Mouse (Mus musculus) gastrocnemius, postnatal 25 days (tissue): ENCODE data around the gene Slc7a11. TPM values are rescaled to one million over a fixed set of nuclear protein-coding genes. Genes with fewer than 3 reads are reported as not detected.

Source experiments
- DNase-seq: peaks from one replicate; pipeline ENCODE4 v3.0.0; 2022
- total RNA-seq, 2 experiments: library from RNA; stranded (reverse); gene quantifications; 1 replicate in 1 of 2; 2 replicates in 1 of 2; pipeline ENCODE4 v1.2.3; 2021

Gene Slc7a11
- total RNA-seq, 2 experiments from 2014 or later, result 0.11 to 0.23 TPM

- no peak for DNase-seq
These were observed 458.6 kb downstream of the Slc7a11 start for GRCm38 (mm10) chr3:49984795-49985194.

DNA sequence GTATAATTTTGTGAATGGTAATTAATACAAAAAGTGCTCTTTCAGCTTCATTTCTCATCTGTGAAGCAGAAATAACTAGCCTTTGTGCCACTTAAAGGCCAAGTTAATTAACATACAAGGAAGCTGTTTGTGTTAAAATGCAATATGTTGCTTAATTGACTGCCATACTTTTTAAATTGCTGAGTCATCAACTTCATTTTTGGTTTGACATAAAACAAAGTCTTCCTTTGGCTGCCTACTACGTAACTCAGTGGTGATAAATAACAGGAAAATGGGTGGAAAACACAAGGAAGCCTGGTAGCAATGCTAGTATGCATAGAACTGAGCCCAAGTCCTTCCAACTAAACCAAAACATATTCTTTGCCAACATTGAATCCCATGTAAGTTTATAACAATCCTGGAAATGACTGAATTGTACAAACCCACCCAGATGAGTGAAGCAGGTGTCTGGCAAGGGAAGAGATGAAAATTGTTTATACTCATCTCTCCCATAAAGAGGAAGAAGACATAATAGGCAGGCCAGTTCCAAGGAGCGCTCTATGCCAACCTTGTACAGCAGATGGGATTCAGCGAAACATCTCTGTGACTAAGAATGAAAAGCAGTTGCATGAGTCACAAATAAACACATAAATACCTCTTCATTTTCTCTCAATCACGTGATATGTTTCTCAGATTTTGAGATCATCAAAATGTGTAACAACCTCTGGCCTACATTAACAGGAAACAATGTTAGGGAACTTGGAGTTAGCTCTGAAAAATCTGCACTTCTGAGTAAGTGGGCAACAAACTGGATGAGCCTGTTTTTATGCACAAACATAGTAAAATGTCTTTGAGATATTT is 459.8 kb downstream of the Slc7a11 start:
- no peak for DNase-seq

- DNase-seq, result no peak
These were observed 469.4 kb downstream of the Slc7a11 start for GRCm38 (mm10) chr3:49973994-49974393.

DNA sequence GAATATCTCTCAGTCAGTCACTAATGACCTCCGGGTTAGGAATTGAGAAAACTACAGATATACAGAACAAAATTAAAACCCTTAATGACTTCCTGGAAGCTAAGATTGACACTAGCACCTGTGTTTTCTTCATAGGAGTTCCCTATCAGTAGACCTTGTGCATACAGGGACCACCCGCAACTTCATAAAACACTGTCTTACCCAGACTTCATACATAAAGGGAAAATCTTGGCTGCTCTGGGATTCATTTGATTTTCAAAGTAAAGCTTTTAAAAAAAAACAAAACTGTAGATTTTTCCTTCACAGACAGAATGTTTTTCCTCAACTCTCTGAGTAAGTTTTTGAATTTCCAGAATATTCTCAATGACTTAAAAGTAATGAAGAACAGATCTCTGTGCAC is 477.8 kb downstream of the Slc7a11 start:
- no peak for DNase-seq

DNA sequence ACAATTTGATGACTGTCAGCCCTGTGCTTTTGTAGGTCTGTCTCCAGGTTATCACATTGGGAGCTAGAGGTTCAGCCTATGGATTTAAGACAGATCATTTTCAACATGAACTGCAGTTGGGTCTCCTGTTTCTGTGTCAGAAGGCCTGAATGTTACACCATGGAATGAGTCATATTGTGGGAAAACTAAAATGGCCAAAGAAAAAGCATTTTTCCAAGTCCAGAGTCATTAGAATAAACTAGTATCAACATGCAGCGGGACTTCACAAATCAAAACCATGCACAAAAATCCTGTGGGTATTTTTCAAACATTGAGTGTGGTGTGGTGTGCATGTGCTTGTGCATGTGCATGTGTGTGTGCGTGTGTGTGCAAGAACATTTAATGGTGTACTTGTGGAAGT is 482.8 kb downstream of the Slc7a11 start:
- no peak for DNase-seq

DNA sequence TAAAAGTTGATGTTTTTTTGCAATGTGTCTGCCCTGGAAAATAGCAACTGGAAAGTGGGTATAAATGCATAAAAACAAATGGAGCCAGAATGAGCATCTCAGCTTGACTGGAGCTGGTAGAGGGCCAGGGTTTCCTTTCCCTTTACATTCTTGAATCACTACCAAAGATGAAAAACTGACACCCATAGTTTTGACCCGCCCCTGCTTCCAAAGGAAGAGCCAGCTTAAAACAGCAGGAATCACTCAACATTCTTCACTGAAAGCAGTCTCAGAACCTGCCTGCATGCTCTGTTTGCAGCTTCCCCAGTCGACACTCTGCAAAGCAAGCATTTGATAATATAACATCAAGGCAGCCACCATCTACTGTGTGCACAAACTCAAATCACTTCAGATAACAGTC is 496.6 kb downstream of the Slc7a11 start:
- no peak for DNase-seq

- no peak for DNase-seq
These were observed 498.6 kb downstream of the Slc7a11 start for GRCm38 (mm10) chr3:49944783-49945182.

- no peak for DNase-seq
These were observed 505.8 kb downstream of the Slc7a11 start for GRCm38 (mm10) chr3:49937611-49938010.

- no peak for DNase-seq
These were observed 513.9 kb downstream of the Slc7a11 start for GRCm38 (mm10) chr3:49929496-49929895.

GRCm38 (mm10) chr3:49928509-49929263 is 514.7 kb downstream of the Slc7a11 start:
- DNase-seq, result peak; percentile 17

DNA sequence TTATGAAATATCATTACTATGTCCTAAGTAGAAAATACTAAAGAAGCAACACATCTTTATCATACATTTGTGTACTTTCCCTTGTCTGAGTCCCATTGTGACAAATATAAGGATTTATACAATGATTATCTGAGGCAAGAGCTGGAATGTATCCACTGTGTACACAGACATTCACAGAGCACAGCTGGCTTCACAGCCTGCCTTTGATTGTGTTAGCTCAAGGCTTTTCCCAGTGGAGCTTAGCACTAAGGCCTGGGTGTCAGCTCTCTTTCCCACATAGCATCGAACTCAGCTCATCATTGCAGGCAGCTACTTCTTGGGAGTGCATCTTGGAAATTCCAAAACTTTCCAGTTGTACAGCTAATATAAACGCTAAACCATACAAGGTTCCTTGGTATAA is 529.5 kb downstream of the Slc7a11 start:
- DNase-seq, result no peak

DNA sequence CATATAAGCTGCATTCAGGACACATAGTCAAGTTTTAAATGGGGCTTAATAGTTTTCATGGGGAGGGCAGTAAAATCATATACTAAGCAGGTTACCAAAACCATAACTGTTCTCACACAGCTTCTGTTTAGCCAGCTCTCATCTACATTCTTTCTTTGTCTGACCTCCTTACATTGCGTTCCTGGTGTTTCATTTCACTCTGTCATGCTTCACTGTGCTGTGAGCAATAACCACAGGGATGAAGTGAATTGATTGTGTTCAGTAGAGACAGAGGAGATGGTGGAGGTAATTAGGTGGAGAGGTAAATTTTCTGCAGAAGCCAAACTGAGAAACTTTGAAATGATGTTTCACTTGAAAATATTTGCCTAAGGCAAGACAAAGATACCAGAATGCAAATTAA is 532.5 kb downstream of the Slc7a11 start:
- DNase-seq, result no peak

GRCm38 (mm10) chr3:49908426-49909341 is 534.7 kb downstream of the Slc7a11 start:
- no peak for DNase-seq

DNA sequence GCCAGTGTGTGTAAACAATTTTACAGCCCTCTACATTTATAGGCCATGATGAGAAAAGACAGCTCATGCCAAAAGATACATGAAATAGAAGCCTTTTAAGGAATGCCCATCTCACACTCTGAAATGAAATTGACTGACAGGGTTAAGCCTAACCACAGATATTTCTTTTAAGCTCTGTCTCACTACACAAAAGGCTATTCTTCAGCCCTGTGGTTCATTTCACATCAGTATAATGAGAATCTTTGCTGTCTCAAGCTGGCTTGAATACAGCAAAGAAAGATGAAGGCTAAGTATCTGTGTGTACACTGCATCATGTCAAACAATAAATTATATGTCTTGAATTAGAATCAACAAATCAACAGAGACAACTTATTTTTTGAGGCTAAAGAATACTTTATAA is 549.5 kb downstream of the Slc7a11 start:
- DNase-seq, result no peak

- DNase-seq, result peak; percentile 41
These were observed 556.1 kb downstream of the Slc7a11 start for GRCm38 (mm10) chr3:49887359-49887758.

GRCm38 (mm10) chr3:49886220-49886945 is 557.0 kb downstream of the Slc7a11 start:
- no peak for DNase-seq

GRCm38 (mm10) chr3:49880496-49880895 is 562.9 kb downstream of the Slc7a11 start:
- no peak for DNase-seq

DNA sequence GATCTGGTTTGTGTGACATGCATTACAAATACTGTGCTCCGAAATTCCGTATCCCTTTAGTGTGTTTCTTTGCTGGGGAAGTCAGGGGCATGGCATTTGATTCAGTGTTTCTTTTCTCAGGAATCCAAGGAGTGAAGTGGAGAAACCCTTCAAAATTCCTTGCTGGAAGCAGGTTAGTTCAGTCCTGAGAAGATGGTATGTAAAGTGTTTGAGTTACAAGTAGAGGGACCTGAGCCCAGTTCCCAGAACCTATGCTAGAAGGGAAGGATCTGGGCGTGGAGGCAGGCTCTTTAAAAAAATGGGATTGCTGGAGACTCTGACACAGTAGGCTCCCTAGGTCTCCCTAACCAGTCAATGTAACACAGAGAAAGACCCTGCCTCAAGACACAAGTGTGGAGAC is 572.6 kb downstream of the Slc7a11 start:
- DNase-seq, result no peak

- DNase-seq, result no peak
These were observed 575.3 kb downstream of the Slc7a11 start for GRCm38 (mm10) chr3:49867951-49868584.

- DNase-seq, result no peak
These were observed 576.1 kb downstream of the Slc7a11 start for GRCm38 (mm10) chr3:49867147-49867950.
